Mouse (Mus musculus) neural tube, embryonic 13.5 days (tissue): ENCODE results near the gene Ccr1. TPM values are rescaled to one million over a fixed set of nuclear protein-coding genes. Genes with fewer than 3 reads are reported as not detected.

Experiments
- ATAC-seq: fragments of 200-750 bp; cut with Nextera tagmentation; 2 replicates; pipeline ENCODE4 v1.8.0; 2017; ENCODE audit warnings: low read depth, mild to moderate bottlenecking, moderate TSS enrichment, moderate library complexity
- H3K27ac ChIP-seq: fragments of 300-500 bp; sonication (generic); replicated peaks from 2 replicates; pipeline ENCODE4 v1.5.1; 2015; ENCODE audit warnings: moderate library complexity, mild to moderate bottlenecking, inconsistent platforms
- H3K27me3 ChIP-seq: fragments of 300-500 bp; sonication (generic); 2 replicates; pipeline ENCODE4 v1.6.1; 2015; ENCODE audit warnings: mild to moderate bottlenecking, inconsistent platforms
- H3K36me3 ChIP-seq: fragments of 300-500 bp; sonication (generic); 2 replicates; pipeline ENCODE4 v1.6.1; 2015; ENCODE audit warnings: mild to moderate bottlenecking, inconsistent platforms
- H3K4me1 ChIP-seq: fragments of 300-500 bp; sonication (generic); replicated peaks from 2 replicates; pipeline ENCODE4 v1.6.1; 2015; ENCODE audit warnings: inconsistent platforms
- H3K4me2 ChIP-seq: fragments of 300-500 bp; sonication (generic); 2 replicates; pipeline ENCODE4 v1.6.1; 2015; ENCODE audit warnings: inconsistent platforms, mild to moderate bottlenecking, moderate library complexity
- H3K4me3 ChIP-seq: fragments of 300-500 bp; sonication (generic); 2 replicates; pipeline ENCODE4 v1.5.1; 2015; ENCODE audit warnings: mild to moderate bottlenecking, inconsistent platforms
- H3K9ac ChIP-seq: fragments of 300-500 bp; sonication (generic); 2 replicates; pipeline ENCODE4 v1.6.1; 2015; ENCODE audit warnings: moderate library complexity, mild to moderate bottlenecking, inconsistent platforms
- H3K9me3 ChIP-seq: fragments of 300-500 bp; sonication (generic); 2 replicates; pipeline ENCODE4 v1.6.1; 2016; ENCODE audit warnings: inconsistent platforms
- WGBS: fragments of 180-500 bp; shearing (Covaris S2); methylation state at CpG from one replicate; pipeline ENCODE4 v1.1.7; 2015; 5-methylcytosine and 5-hydroxymethylcytosine counted together
- polyA plus RNA-seq: library from polyadenylated mRNA; unstranded; fragments of >200 nt; fragmentation: Nextera tagmentation; extraction: Ambion mirVana; gene quantifications from 2 replicates; pipeline ENCODE4 v1.2.1, GENCODE M21; 2015

Ccr1 gene
- polyA plus RNA-seq = 1.2 and 1.3 TPM in 2 replicates

DNA sequence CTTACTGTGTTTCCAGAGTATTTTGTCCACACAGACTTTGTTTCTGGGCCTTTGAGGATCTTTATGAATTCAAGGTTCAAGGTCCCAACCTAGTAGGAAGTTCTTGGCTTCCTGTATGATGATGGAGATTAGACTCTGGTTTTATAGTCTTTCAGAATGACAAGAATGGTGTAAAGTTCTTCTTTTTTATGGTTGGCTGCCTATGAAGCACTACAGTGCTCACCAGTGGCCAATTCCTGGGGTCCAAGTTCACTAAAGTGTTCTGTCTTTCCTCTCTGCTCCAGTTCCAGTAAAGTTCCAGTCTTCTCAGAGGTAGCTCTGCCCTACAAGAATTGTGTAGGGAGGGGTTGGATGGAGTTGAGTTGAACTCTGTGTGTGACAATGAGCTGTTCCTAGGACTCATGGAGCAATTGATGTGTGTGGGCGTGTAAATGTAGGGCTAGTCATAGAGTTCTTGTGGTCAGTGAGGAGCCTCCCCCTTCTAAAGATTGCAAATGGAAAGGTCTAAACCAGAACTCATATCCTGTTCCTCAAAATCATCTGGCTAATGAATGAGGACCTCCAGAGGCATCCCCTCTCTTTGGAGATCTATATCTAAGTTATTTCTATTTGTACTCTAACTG is at the start of gene Ccr1:
Ccr1 (minus strand) TSS at position 403 of the 623 bp plus-strand sequence.
- H3K4me3 ChIP-seq = no peak within 1 kb of the TSS
- H3K9me3 ChIP-seq = no peaks in the 10 kb centered on the region
- H3K36me3 ChIP-seq = no peaks in the 10 kb centered on the region
- no peak within 1 kb of the TSS for H3K9ac ChIP-seq
- H3K4me2 ChIP-seq = no peak within 1 kb of the TSS
- H3K4me1 ChIP-seq = no peaks in the 10 kb centered on the region
- H3K27ac ChIP-seq = no peak within 1 kb of the TSS
- 88% methylated on average over 1 of the region's 1 CpGs for WGBS
- no peaks in the 10 kb centered on the region for H3K27me3 ChIP-seq
- ATAC-seq = no peak

DNA sequence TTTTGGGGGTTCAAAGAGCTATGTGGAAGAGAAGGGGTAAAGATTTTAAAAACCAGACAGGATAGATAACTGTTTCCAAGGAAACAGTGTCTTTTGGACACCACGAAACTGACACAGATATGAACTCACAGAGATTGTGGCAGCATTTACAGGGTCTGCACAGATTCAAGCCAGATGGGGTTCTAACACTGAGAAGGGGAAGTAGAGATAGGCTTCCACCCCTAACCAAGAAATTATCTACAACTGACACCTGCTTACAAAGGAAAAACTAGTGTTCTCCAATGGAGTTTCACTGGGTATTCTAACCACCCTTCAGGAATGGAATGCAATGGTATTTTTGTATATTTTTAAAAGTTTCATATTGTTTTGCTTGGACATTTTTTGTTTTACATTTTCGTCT is 47.6 kb upstream of the Ccr1 start:
- Histone ChIP-seq H3K36me3 (no peaks in the 10 kb centered on the region), H3K4me3 (no peak overlapping the region), H3K4me2 (no peak overlapping the region), H3K4me1 (no peaks in the 10 kb centered on the region), H3K27ac (no peak overlapping the region), H3K9me3 (no peaks in the 10 kb centered on the region), H3K9ac (no peak overlapping the region), H3K27me3 (no peaks in the 10 kb centered on the region)
- WGBS = 80% methylated on average over 2 of the region's 2 CpGs
- ATAC-seq = no peak

DNA sequence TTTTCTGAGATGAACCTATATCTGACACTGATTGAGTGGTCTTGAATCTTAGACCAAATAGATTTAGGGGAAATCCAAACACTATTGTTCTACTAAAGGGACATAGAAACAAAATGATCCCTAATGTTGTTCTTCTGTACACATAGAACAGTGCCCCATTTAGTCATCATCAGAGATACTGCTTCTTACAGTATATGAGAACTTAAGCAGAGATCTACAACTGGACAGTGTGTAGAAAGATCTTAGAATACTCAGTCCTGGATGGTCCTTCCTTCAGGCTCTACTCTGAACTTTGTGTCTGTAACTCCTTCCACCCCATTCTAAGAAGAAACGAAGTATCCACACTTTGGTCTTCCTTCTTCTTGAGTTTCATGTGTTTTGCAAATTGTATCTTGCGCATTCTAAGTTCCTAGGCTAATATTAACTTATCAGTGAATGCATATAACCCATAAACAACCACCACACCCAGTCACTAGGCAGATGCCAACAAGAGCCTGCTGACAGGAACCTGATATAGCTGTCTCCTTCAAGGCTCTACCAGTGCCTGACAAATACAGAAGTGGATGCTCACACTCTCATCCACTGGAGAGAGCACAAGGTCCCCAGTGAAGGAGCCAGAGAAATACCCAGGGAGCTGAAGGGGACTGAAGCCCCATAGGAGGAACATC is 46.6 kb upstream of the Ccr1 start:
- Histone ChIP-seq H3K36me3 (no peaks in the 10 kb centered on the region), H3K27ac (no peak overlapping the region), H3K9ac (no peak overlapping the region), H3K27me3 (no peaks in the 10 kb centered on the region), H3K9me3 (no peaks in the 10 kb centered on the region), H3K4me2 (no peak overlapping the region), H3K4me1 (no peaks in the 10 kb centered on the region), H3K4me3 (no peak overlapping the region)
- no peak for ATAC-seq
- 79% methylated on average over 2 of the region's 2 CpGs for WGBS

DNA sequence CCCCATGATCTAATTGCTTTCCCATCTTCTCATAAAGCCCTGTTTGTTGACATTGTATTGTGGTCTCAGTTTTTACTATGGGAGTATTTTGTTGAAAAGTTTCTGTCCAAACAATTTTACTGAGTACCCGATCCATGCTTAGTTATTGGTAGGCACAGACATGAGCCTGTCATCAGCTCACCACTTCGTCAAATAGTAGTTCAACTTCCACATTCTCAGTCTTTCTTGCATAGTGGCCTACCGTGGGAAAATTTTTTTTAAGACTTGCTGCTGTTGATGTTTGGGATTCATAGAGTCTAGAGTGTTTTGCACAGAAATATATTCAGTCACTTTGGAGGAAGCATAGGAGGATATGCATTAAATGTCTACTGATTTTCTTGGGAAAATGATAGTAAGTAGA is 44.8 kb upstream of the Ccr1 start:
- no peak overlapping the region for H3K4me2 ChIP-seq
- no peaks in the 10 kb centered on the region for H3K9me3 ChIP-seq
- no peak for ATAC-seq
- WGBS = 90% methylated on average over 3 of the region's 3 CpGs
- H3K36me3 ChIP-seq = no peaks in the 10 kb centered on the region
- H3K9ac ChIP-seq = no peak overlapping the region
- H3K27me3 ChIP-seq = no peaks in the 10 kb centered on the region
- H3K27ac ChIP-seq = no peak overlapping the region
- no peak overlapping the region for H3K4me3 ChIP-seq
- H3K4me1 ChIP-seq = no peaks in the 10 kb centered on the region

DNA sequence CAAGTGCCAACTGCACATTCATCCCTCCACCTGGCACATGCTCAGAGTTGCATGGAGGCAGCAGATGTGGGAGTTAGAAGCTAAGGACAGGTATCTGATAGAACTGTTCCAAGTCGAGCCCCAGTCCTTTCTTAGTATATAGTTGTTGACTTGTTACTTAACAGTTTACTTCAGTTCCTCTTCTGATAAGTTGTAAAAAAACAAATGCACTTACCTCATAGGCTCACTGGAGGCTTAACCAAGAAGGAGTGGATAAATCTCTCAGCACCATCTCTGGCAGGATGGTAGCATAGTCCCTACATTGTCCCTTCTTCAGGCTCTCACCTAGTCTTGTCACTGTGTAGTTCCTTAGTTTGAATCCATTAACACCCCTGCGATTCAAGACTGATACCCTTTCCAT is 44.2 kb upstream of the Ccr1 start:
- Histone ChIP-seq H3K4me3 (no peak overlapping the region), H3K27me3 (no peaks in the 10 kb centered on the region), H3K9me3 (no peaks in the 10 kb centered on the region), H3K27ac (no peak overlapping the region), H3K4me1 (no peaks in the 10 kb centered on the region), H3K36me3 (no peaks in the 10 kb centered on the region), H3K4me2 (no peak overlapping the region), H3K9ac (no peak overlapping the region)
- 81% methylated on average over 2 of the region's 2 CpGs for WGBS
- ATAC-seq = no peak

DNA sequence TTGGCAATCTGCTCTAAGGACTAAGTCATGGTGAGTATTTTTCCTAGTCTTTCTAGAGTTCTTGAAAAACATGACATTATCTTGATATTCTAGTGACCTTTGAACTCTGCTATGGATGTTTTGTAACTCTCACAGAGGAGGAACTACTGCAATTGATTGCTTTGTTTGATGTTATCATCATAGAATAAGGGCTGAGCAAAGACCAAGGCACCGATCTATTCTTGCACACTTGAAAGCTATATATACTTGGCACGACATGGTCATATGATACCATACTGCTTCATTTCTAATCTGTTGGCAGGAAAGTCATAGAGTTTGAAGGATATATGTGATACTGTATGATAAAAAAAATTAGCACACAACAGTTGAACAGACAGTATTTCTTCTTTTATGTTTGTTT is 31.3 kb upstream of the Ccr1 start:
- Histone ChIP-seq H3K9me3 (no peaks in the 10 kb centered on the region), H3K27ac (no peak overlapping the region), H3K4me1 (no peaks in the 10 kb centered on the region), H3K27me3 (no peaks in the 10 kb centered on the region), H3K4me2 (no peak overlapping the region), H3K9ac (no peak overlapping the region), H3K4me3 (no peak overlapping the region), H3K36me3 (no peaks in the 10 kb centered on the region)
- no peak for ATAC-seq
- 87% methylated on average over 2 of the region's 2 CpGs for WGBS

DNA sequence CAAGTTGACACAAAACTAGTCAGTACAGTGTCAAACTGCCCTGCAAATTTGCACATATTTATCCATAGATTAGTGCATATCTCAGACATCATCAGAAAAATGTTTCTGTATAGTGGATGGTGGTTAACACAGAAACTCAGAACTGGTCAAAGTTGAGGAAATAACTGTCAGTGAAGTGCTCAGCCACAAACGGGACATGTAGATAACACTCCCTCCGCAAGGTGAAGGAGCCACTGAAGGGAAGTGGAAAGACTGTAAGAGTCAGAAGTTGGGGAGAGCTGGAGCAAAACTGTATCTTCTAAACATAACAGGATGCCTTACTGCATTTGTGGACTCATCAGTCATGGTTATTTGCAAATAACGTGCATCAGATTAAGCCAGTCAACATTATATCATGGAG is 29.2 kb upstream of the Ccr1 start:
- Histone ChIP-seq H3K27ac (no peak overlapping the region), H3K4me3 (no peak overlapping the region), H3K9me3 (no peaks in the 10 kb centered on the region), H3K4me1 (no peaks in the 10 kb centered on the region), H3K9ac (no peak overlapping the region), H3K27me3 (no peaks in the 10 kb centered on the region), H3K36me3 (no peaks in the 10 kb centered on the region), H3K4me2 (no peak overlapping the region)
- 82% methylated on average over 3 of the region's 3 CpGs for WGBS
- ATAC-seq = no peak

DNA sequence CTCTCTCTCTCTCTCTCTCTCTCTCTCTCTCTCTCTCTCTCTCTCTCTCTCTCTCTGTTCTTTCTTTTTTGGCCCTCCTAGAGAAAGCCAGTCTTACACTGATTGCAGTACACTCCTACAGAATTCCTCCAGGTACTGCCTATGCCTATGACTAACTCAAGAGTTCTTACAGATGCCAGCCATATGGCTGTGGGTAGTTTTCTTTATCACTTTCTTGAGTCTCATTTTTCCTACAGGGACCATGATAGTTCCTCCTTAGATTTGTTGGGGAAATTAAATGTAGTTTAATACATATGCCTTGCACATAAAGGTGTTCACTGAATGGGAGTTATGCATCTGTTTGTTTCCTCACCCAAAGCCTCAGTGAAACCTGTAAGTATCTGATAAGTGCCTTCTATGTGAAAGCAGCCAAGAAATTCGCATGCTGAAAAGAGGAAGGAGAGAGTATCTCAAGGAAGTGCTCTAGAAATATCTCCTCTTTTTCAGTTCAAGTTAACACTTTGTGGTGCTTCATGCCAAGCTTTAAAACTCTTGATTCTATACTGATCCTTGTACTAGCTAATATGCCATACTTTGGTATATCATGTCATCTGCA is 22.9 kb upstream of the Ccr1 start:
- WGBS = 58% methylated on average over 1 of the region's 1 CpGs
- Histone ChIP-seq H3K9me3 (no peaks in the 10 kb centered on the region), H3K4me1 (no peaks in the 10 kb centered on the region), H3K36me3 (no peaks in the 10 kb centered on the region), H3K27ac (no peak overlapping the region), H3K9ac (no peak overlapping the region), H3K27me3 (no peaks in the 10 kb centered on the region), H3K4me3 (no peak overlapping the region), H3K4me2 (no peak overlapping the region)
- ATAC-seq = no peak

DNA sequence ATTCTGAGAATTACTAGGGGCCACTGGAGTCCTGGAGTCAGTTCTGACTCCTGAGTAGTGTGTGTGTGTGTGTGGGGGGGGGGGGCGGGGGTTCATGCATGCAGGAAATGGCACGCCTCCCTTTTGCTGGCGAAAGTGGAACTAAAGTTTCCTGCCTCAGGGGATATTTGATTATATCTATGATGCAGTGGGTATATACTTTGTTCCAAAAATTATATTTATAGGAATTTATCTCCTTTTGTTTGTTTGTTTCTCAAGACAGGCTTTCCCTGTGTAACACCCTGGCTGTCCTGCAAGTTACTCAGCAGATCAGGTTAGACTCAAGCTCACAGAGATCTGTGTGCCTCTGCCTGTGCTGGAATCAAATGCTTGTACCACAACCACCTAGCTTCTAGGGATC is 21.2 kb upstream of the Ccr1 start:
- Histone ChIP-seq H3K9ac (no peak overlapping the region), H3K4me3 (no peak overlapping the region), H3K4me2 (no peak overlapping the region), H3K27ac (no peak overlapping the region), H3K27me3 (no peaks in the 10 kb centered on the region), H3K36me3 (no peaks in the 10 kb centered on the region), H3K4me1 (no peaks in the 10 kb centered on the region), H3K9me3 (no peaks in the 10 kb centered on the region)
- no peak for ATAC-seq
- WGBS = 94% methylated on average over 3 of the region's 3 CpGs

DNA sequence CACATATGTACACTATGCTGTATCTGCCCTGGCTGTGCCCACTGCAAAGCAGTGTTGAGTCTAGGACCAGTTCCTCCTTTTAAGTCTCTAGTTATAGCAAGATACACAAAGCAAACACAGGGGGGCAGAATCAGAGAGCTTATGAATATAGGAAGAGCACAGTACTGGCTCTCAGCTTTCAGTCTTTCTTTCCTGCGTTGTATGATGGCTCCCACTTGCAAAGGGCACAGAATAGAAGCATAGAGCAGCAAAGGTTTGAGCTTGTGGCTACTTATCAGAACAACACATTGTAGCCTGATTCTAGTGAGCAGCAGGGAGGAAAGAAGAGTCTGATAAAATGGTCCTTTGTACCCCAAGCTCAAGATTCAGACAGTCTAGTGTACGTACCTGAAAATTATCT is 17.7 kb upstream of the Ccr1 start:
- H3K27me3 ChIP-seq = no peaks in the 10 kb centered on the region
- H3K27ac ChIP-seq = no peak overlapping the region
- H3K4me3 ChIP-seq = no peak overlapping the region
- 85% methylated on average over 2 of the region's 2 CpGs for WGBS
- H3K4me1 ChIP-seq = no peaks in the 10 kb centered on the region
- H3K36me3 ChIP-seq = no peaks in the 10 kb centered on the region
- no peak overlapping the region for H3K4me2 ChIP-seq
- no peak overlapping the region for H3K9ac ChIP-seq
- no peak for ATAC-seq
- H3K9me3 ChIP-seq = no peaks in the 10 kb centered on the region

DNA sequence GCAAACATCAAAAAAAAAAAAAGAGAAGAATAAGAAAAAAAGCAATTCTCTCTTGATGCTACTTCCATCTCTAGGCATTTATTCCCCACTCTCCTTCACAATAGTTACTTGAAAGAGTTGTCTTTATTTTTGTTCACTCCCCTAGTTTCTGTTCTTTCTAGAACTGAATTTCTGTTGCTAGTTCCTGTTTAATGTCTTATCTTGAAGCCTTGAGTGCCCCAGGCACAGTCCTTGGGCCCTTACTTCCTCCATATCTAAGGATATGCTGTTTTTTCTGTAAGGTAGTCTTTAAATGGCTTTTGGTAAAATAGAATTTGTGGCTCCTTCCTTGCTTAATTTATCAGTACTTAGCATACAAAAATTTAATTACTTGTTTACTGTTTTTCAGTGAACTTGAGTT is 16.5 kb upstream of the Ccr1 start:
- Histone ChIP-seq H3K9me3 (no peaks in the 10 kb centered on the region), H3K4me3 (no peak overlapping the region), H3K27me3 (no peaks in the 10 kb centered on the region), H3K4me2 (no peak overlapping the region), H3K9ac (no peak overlapping the region), H3K36me3 (no peaks in the 10 kb centered on the region), H3K4me1 (no peaks in the 10 kb centered on the region), H3K27ac (no peak overlapping the region)
- no peak for ATAC-seq

DNA sequence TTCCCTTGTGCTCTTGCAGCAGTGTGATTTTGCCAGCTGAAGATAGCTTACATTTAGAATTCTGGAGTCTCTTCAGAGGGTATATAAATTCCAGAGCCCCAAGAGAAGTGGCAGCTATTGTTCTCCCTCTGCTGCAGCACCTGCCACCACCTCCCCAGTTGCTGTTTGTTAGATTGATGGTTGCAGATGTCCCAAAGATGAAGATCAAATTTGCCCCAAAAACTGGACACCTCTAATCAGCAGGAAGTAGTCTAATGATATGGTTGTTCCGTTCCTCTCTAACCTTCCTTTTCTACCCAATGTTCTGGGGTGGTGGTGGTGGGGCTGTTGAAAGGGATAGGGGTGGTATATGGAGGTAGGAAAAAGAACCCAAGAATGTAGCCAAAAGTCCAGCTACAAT is 14.2 kb upstream of the Ccr1 start:
- Histone ChIP-seq H3K4me1 (no peaks in the 10 kb centered on the region), H3K9me3 (no peaks in the 10 kb centered on the region), H3K27me3 (no peaks in the 10 kb centered on the region), H3K27ac (no peak overlapping the region), H3K4me3 (no peak overlapping the region), H3K4me2 (no peak overlapping the region), H3K9ac (no peak overlapping the region), H3K36me3 (no peaks in the 10 kb centered on the region)
- no peak for ATAC-seq
- WGBS = 87% methylated on average over 1 of the region's 1 CpGs

DNA sequence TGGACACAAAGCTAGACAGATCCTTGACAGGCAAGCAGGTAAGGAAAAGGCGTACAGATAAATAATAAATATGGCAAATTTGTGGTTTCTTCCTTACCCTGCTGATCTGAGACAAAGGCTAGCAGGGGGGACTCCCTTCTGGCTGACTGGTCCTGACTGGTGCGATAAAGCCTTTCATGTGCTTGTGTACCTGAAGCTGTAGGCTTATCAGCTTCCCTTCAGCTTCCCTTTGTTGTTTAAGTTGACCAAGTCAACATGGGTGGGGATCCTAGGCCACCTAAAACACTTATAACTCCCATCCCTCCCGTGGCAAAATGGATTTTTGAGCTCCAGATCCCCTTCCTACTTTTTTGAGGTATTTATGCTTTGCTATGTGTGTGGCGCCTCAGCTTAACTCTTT is 13.4 kb upstream of the Ccr1 start:
- Histone ChIP-seq H3K4me3 (no peak overlapping the region), H3K27me3 (no peaks in the 10 kb centered on the region), H3K36me3 (no peaks in the 10 kb centered on the region), H3K27ac (no peak overlapping the region), H3K4me2 (no peak overlapping the region), H3K9ac (no peak overlapping the region), H3K9me3 (no peaks in the 10 kb centered on the region), H3K4me1 (no peaks in the 10 kb centered on the region)
- 82% methylated on average over 4 of the region's 4 CpGs for WGBS
- no peak for ATAC-seq
